Mouse (Mus musculus) spleen, postnatal 36 days (tissue): ENCODE measurements around the gene Atp8a1.

Experiments
- DNase-seq, 2 experiments: peaks; one replicate each; pipeline ENCODE4 v3.0.0; 2022; ENCODE audit warnings: low spot score in 2 of 2, mixed read lengths in 1 of 2

The Atp8a1 gene

GRCm38 (mm10) chr5:67633138-67633782 is 214.0 kb downstream of the Atp8a1 start:
- no peak for DNase-seq

GRCm38 (mm10) chr5:67631261-67631660 is 216.0 kb downstream of the Atp8a1 start:
- DNase-seq, result no peak

DNA sequence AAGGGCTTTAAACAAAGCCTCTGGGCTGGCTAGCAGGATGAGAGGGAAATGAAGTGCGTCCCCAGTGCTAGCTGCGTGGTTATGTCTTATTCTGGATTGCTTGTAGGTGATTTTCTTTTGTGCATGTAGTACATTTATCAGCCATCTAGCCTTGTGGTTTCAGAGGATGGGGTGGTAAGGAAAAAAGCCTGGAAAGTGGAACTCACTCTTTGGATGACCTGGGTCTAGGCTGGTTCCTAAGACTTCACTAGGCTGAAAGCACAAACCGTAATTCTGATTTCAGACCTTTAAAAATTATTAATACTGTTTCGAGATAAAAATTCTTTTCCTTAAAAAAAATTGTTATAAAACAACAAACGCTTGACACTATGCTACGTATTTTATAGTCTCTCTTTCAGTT is 217.4 kb downstream of the Atp8a1 start:
- no peak for DNase-seq

GRCm38 (mm10) chr5:67629440-67629839 is 217.8 kb downstream of the Atp8a1 start:
- no peak for DNase-seq

DNA sequence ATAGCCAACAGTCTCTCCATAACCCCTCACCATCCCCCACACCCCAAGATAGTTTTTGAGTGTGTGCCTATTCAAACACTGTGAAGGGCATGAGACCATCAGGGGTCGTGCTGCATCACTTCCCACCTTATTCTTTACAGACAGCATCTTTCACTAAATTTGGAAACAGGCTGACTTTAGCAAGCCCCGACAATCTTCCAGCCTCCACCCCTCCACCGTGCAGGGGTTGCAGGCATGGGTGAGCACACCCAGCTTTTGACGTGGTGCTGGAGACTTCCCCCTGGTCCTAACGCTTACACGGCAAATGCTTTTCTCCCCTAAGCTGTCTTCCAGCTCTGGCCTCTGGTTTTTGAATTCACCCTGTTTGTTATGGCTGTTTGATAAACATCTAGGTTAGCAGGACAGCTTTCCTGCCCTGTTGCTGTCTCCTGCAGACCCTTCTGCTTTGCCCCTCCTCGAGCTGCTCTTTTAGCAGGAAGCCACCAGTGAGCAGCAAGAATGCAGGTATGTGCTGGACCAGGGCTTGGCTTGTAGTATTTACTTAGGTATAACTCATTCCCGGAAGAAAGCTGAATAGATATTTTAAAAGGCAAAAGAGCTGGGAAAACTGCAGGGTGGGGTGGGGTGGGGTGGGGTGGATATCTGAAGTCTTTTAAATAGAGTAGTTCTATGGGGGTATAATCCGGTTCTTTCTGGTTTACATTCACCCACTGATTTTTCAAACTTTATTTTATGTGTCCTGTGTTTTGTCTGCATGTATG is 218.9 kb downstream of the Atp8a1 start:
- no peak for DNase-seq

DNA sequence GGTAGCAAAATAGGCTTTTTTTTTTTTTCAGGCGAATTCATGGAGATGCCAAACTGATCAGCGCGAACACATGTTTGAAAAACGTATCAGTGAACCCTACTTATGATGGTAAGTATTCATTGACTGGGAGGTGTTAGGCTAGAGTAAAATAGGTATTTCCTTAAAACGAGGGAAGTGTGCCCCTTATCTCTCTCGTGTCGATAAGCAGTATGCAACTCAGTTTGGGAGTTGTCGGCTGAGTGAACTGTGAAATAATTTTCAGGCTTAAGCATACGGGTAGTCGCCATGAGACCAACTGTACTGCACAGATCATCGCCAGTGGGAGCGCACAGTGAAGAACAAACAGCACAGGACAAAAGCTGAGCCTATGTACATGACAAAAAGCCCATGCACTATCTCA is 226.0 kb downstream of the Atp8a1 start:
- DNase-seq, result no peak

DNA sequence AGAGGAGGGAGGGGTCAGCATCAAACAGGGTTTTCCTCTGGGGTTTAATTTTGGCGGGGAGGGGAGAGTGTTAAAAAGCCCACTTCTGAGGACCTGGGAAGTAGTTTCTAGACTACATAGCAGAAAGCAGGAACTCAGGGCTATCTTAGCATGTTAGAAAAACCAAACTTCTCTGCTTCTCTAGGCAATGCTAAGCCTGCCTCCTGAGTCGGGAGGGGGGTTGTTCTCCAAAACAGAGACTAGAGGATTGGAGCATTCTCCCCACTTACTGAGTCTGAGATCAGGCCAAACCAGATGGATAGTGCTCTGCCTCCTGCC is 237.8 kb downstream of the Atp8a1 start:
- no peak for DNase-seq

DNA sequence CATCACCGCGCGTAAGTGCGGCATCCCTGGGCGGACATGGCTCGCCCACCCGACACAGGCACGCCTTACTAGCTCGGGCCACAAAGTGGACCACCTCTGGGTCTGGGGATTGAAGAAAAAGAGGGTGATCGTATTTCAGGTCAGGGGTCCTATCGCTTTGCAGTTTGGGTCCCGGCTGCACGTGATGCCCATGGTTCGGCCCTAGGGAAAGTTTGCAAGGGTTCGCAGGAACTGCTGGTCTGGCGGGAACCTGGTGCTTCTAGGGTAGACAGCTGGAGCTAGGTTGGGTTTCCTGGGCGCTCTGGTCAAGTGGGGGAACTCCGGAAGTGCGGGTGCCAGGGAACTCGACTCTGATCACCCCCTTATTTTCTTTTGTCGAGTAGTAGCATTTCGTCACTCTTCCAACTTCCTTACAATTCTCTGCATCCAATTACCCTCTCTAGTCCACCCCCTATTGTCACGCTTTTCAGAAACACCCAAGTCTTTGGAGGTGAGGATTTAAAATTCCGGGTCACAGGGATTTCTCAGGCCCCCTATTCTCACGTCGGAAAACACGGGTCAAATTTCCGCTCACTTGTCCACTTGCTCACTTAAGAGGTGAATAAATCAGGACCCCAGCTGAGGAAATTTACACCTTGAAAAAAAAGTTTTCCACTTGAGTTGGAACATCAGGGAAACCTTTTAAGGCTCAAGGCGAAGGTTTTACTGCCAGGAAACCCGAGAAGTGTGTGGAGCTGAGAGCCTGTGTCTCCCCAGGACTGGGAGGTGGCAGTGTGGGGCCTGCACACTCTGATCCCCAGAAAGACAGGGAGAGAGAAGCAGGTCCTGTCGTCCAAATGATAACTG is 238.3 kb downstream of the Atp8a1 start:
- DNase-seq, result no peak

- no peak for DNase-seq
Measured at GRCm38 (mm10) chr5:67607804-67608673, 239.2 kb downstream of the Atp8a1 start, which contains the start of gene Shisa3. Gene Shisa3 (plus strand): TSS chr5:67607882.

DNA sequence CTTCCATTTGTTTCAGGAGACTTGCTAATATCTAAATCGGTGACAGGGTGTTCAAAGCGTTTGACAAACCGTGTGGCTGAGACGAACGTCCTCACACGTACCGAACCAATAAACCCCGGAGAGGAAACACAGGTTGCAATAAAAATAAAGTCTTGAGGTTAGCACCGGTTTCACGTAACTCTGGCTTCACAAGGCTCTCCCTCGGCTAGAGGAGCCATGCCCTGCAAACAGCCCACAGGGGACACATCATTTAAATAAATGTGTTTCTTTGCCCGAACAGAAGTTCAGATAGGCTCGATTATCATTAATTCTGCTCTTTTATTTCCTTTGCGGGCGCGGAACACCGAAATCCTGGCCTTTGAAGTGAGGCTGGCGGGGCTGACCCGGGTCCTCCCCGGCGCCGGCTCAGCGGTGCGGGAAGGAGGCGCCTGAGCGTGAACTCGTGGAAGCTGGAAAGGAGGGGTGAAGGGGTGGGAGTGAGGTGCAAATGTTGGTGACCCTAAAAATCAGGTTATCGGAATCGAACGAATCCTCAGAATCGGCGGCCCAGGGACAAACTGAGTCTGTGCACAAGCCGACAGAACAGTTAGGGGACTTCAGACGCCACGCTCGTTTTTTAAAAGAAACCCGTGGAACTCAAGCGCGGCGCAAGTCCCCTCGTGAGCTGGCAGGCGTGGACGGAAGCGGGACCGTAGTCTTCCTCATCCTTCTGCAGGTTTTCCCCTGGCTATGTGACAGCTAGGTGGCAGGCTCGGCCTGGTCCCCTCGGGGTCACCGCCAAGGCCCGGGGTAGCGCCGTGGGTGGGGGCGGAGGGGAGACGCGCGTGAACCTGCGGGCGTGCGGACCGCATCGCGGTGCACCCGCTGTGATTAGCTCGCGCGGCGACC is 240.1 kb downstream of the Atp8a1 start:
- no peak for DNase-seq

- no peak for DNase-seq
Measured at GRCm38 (mm10) chr5:67605951-67606350, 241.3 kb downstream of the Atp8a1 start.

DNA sequence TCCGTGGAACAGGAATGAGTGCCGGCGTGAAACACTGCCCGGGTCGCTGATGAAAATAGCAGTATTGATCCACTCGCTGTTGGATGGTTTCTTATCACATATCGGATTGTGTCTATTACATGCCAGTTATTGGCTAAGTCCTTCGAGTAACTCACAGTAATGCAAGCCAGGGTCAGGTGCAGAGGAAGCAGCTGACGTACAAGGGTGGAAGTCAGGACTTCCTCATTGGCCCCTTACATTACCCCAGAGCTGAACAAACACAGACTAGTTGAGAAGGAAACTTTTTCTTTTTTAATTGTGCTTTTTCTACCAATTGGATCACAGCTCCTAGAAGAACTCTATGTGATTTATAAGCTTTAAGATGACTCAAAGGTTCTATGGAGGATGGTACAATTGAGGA is 247.3 kb downstream of the Atp8a1 start:
- DNase-seq, result peak; percentile 21 to 22

- DNase-seq, result no peak
Measured at GRCm38 (mm10) chr5:67595629-67596028, 251.6 kb downstream of the Atp8a1 start.

DNA sequence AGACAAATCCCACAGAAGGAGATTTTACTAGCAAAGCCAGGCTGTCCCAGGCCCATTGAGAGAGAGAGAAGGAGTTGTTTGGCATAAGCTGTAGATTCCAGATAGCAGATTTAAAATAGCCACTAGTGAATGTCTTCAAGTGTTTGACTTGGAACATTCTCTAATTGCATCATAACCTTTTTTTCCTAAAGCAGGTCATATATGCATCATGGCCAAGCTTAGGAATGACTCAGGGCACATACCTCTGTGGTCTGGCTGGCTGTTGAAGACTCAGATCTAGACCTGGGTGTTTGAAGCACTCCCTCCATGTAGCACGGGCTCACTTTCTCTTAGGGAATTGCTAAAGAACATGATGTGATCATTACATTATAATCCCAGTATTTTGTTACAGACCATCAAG is 252.2 kb downstream of the Atp8a1 start:
- no peak for DNase-seq

DNA sequence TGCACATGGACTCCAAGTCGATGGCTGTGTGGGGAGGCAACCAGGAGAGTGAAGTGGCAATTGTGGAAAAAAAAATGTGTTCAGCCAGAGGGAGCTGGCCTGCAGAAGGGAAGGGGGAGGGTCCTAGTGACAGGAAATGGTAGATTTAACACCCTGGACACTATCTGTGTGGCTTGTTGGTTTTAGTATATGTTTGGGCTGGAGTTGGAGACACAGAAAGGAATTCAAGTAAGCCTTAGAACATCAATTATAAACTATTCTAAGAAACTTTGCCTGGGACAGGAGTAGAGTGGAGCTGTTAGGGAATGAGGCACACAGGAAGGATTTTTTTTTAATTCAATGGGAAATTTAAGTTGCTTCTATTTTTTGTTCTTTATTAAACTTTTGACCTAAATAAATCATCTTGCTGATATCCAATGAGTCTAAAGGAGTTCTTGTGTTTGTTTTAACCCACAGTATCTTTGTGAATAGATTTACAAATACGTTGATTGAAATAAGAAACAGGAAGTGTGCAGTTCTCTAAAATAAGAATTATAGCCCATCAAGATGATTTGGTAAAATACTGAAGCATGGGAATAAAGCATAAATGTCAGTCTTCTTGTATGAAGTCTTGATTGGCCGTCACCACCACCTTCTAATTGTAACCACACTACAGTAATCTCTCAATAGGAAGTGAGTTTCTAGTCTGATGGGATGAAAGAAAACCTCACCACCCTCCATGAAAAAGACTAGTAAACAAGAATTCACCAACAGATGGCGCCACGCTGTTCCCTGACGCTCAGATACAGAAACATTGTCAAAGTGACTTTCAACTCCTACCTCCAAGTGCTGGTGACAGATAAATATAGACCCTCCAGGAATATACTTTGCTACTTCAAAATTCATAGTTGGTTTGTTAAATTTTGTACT is 267.3 kb downstream of the Atp8a1 start:
- no peak for DNase-seq

- DNase-seq, result no peak
Measured at GRCm38 (mm10) chr5:67575705-67576104, 271.5 kb downstream of the Atp8a1 start.

DNA sequence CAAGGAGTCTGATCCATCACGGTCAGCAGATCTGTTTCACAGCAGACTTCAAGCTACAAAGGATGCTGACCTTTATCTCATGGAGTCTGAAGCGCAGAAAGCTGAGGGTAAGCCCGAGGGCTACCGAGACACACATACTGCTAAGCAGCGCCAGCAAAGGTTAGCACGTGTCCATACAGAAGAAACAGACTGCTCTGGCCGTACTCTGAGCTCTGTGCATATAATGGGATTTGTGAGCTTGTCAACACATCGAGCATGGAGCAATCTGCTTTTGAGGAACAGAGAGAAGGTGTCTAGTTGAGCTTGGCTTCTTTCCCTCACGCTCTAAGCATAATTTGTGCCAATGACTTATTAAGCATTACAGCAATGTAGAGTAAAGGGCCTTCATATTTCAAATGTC is 273.2 kb downstream of the Atp8a1 start:
- no peak for DNase-seq

DNA sequence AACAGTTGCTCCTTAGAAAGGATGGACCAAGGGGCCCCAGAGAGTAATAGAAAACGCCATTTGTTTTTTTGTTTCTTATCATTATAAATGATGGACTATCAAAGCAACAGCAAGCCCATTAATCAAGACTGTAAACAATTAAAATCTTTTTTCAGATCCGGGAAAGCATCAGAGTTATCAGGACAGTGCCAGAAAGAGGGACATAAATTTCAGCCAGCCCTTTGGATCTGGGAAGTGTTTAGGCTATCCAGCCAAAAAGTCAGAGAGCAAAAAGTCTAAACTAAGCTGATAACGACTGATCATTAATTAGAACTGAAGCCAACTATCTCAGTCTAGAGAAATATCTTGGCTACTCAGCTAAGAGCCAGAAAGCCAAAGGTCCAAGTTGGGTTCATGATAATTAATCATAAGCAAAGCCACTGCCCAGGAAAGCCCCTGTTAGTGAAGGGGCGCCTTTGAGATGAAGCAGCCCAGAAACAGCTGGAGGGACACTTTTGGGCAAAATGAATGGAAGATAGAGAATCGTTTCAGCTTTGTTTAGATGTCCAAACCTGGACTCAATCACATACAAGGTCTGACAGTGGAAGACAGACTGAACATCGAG is 274.6 kb downstream of the Atp8a1 start:
- no peak for DNase-seq
